Mouse (Mus musculus) lung, postnatal 25 days (tissue): ENCODE measurements around the gene St6galnac4.
A peak's percentile ranks its signal among the peaks of the same experiment; 100 is the strongest.

Experiments
- DNase-seq: peaks from one replicate; pipeline ENCODE4 v3.0.0; 2022; ENCODE audit warnings: low spot score

The St6galnac4 gene

DNA sequence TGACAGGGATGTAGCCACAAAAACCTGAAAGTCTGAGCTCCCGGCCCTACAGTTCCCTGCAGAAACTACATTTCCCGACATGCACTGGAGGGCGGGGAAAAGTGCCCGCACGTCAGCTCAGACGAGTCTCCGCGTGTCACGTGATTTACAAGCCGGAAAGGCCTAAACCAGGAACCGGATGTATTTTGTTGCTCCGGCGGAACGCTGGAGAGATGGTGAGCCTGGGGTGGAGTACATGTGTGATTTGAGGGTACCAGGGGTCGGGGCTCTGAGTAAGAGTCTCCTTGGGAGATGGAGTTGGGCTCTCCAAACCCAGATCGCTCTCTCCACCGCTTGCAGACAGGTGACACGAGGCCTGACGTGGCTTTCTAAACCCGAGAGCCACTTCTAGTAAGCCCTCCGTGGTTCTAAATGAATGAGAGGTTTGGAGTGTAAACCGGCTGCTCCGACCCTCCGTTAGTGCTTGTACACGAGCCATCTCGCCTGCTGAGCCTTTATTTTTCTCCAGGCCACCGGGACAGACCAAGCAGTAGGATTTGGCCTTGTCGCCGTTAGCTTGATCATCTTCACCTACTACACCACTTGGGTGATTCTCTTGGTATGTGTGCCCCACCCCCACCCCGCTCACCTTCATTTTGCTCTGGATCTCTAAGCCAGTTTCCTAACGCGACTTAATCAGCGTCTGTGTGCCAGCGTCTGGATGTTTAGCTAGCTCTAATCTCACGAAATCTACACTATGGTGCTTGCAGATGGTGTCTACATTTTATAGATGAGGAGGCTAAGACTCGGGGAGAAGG, 16.0 kb upstream of the St6galnac4 start, which contains the start of gene Dpm2:
Dpm2 (plus strand) TSS at position 161 of the 797 bp plus-strand sequence.
- peak; percentile 95 for DNase-seq

DNA sequence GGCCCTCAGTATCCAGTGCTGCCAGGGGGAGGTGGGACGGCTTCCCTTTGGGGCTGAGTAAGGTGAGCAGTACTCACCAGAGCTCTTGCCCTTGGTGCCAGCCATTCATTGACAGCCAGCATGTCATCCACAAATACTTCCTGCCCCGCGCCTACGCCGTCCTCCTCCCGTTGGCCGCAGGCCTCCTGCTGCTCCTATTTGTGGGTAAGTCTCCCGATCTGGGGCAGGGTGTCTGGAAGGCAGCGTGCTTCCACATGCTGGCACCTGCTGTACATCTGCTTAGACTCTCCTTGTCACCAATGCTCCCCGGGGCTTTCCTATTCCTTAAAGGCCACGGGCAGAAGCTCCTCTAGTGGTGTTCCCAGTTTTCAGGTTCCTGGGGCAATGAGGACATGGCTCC, 14.7 kb upstream of the St6galnac4 start:
- DNase-seq: no peak

DNA sequence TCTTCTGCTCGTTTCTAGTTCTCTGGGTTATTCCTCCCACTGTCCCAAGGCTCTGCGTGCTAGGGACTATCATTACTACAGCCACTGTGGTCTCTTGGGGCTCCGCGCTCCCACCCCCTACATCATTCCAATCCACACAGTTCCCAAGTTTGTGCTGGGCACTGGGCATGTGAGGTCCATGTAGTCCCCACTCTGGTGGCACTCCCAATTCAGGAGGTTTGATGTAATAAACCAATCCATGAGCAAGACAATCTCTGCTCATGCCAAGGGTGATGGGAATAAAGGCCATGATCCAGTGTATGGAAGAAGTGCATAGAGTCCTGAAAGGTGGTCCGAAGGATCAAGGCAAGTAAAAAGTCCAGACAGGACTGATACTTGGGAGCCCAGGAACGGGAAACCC, 12.4 kb upstream of the St6galnac4 start, which contains the start of gene Pip5kl1:
Pip5kl1 (plus strand) TSS at position 301 of the 400 bp plus-strand sequence.
- no peak for DNase-seq

GRCm38 (mm10) chr2:32574901-32575585, 11.9 kb upstream of the St6galnac4 start:
- DNase-seq: peak; percentile 62

DNA sequence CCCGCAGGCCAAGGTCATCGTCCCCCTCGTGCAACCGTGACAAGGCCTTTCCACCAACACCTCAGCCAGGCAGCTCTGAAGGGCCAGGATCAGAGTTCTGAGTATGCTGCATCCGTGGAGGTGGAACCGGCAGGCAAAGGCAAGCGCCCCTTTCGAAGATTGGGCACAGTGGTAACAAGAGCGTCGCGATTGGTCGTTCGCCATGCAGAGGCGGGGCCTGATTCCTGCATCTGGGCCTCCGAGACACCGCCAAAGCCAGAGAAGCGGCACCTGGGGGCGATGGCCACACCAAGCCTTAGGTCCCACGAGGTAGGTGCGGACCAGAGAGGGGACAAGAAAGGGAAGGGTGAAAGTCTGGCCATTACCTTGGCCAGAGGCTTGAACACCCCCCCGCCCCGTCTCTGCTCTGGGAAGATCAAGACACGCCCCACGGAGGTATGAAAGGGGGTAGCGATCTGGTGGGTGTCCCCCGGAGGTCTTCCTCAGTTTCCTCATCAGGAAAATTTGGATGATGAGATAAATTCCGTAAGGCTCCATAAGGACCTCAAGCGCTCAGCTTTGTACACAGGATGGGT, 11.2 kb upstream of the St6galnac4 start, which contains the start of gene 9430097D07Rik:
9430097D07Rik (minus strand) TSS at position 99 of the 575 bp plus-strand sequence.
- DNase-seq: no peak

GRCm38 (mm10) chr2:32576532-32576931, 10.4 kb upstream of the St6galnac4 start:
- no peak for DNase-seq

DNA sequence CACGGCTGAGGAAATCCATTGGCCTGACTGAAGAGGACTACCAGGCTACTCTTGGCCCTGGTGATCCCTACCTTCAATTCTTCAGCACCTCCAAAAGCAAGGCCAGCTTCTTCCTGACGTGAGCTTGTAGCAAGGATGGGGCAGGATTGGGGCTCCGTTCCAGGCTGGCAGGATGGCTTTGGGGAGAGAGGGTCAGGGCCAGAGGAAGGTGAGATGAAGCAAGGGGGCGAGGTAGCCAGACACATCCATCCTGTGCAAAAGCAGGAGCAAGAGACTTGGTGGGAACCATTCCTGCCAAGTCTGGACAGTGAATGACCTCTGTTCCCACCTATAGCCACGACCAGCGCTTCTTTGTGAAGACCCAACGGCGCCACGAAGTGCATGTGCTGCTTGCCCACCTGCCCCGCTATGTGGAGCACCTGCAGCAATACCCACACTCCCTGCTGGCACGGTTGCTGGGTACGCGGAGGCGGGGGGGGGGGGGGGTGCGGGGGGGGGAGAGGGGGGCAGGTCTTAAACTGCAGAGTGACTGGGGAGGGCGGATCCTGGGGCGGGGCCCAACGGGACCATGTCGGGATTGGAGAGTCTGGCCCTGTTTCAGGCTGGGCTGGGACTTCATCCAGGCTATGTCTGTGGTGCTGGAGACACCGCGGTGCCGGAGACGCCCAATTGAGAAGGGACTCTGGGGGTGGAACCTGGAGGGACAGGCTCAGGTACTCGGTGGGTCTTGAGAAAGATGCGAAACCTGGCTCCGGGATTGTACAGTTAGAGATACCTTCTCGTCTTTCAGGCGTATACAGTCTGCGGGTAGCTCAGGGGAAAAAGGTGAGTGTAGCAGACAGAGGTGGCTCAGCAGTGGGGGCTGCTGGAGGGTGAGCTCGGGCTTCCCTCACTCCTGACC, 8.5 kb upstream of the St6galnac4 start:
- no peak for DNase-seq

GRCm38 (mm10) chr2:32581450-32582095, 5.3 kb upstream of the St6galnac4 start:
- peak; percentile 76 for DNase-seq

- DNase-seq: peak; percentile 89
These were observed 3.8 kb upstream of the St6galnac4 start for GRCm38 (mm10) chr2:32582830-32583799.

- DNase-seq: no peak
These were observed 1.7 kb upstream of the St6galnac4 start for GRCm38 (mm10) chr2:32585149-32585714.

GRCm38 (mm10) chr2:32587731-32588321, 931 bp downstream of the St6galnac4 start:
- peak; percentile 49 for DNase-seq

- DNase-seq: no peak
These were observed 2.4 kb downstream of the St6galnac4 start for GRCm38 (mm10) chr2:32589213-32589795.

DNA sequence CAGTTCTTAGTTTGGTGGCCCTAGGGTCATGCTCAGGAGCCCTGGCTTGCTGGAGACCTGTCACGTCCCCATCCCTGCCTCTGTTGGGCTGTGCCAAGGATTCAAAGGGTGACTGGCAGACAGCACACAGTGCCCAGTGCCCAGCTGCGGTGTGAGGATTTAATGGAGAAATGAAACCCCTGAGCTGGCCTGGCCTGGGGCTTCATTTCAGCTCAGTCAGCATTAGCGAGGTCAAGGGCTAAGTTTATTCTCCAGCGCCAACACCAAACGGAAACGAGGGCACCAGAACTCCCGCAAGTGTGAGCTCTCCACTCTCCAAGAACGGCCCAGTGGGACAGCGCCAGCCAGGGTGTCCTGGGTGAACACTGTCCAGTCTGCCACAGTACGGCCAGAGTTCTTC, 3.3 kb downstream of the St6galnac4 start:
- no peak for DNase-seq

DNA sequence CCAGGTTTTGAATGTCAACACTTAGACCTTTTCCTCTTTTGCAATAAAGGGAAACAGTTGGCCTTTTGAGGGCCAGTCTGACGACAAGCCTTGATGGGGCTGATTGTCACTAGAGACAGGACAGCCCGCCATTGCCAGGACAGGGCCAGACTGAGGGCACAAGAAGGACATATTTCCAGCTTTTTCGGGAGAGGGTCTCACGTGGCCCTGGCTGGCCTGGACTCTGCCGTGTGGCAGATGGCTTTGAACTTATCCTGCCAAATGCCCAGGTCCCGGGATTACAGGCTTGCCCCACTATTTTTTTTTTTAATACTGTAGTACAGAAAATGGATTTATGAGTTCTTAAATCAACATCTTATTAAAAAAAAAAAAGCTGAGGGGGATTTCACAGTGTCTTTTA, 4.4 kb downstream of the St6galnac4 start:
- peak; percentile 46 for DNase-seq

GRCm38 (mm10) chr2:32596725-32597124, 9.8 kb downstream of the St6galnac4 start:
- no peak for DNase-seq

- no peak for DNase-seq
These were observed 10.4 kb downstream of the St6galnac4 start for GRCm38 (mm10) chr2:32597248-32597647.

- no peak for DNase-seq
These were observed 10.8 kb downstream of the St6galnac4 start for GRCm38 (mm10) chr2:32597699-32598098.

- no peak for DNase-seq
These were observed 11.6 kb downstream of the St6galnac4 start for GRCm38 (mm10) chr2:32598506-32598905.

DNA sequence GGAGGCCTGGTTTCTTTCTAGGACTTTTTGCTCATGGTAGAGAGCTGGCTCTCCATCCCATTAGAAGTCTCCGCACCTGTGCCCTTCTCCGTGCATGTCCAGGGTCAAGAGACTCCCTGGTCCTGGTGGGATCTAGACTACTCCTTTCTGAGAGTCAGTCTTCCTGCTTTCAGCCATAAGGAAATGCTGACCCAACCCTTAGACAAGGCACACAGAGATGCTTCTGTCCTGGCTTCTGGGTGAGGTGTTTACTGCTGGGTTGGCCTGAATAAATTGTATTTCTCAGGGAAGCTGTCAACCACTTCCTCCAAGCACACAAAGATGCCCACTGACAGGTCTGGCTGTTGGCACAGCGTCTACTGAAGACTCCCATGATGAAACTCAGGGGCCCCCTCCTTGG, 12.5 kb downstream of the St6galnac4 start, which contains the start of gene St6galnac6:
St6galnac6 (plus strand) TSS at position 301 of the 400 bp plus-strand sequence.
- no peak for DNase-seq
